Mouse (Mus musculus) mouse trophoblast stem cell (cell line): ENCODE measurements around the gene Gng10.

Experiments used
- in situ Hi-C, 2 experiments: fragments of 300-500 bp; cut with MseI, MboI; formaldehyde crosslinking; loops; 2 replicates in 1 of 2; 3 replicates in 1 of 2; pipeline ENCODE4 v1.15.1; 2025

Gene Gng10

GRCm38 (mm10) chr4:59016922-59017321, 18.0 kb upstream of the Gng10 start:
- in situ Hi-C loops, result no loop called here

DNA sequence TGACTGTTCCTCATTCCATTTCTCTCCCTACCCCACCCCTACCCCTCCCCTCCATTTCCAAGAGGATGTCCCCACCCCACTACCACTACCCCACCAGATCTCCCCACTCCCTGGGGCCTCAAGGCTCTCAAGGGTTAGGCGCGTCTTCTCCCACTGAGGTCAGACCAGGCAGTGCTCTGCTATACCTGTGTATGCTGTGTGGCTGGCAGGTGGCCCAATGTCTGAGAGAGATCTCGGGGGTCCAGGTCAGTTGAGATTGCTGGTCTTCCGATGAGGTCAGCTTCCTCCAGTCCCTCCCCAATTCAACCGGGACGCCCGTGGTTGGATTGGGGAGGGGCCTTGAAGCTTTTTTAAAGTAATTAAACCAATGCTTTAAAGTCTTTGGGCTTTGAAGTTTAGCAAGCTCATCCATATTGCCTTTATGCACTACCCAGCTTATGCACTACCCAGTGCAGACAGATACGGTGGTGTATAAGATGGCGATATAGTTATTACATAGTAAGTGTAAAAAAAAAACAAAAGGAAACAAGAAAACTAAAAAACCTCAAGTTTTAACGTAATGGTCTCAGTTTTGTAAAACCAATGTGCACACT, 467 bp upstream of the Gng10 start:
- in situ Hi-C loops, result no loop called here

- in situ Hi-C loops, result no loop called here
Measured at GRCm38 (mm10) chr4:59035786-59036350, 980 bp downstream of the Gng10 start.

DNA sequence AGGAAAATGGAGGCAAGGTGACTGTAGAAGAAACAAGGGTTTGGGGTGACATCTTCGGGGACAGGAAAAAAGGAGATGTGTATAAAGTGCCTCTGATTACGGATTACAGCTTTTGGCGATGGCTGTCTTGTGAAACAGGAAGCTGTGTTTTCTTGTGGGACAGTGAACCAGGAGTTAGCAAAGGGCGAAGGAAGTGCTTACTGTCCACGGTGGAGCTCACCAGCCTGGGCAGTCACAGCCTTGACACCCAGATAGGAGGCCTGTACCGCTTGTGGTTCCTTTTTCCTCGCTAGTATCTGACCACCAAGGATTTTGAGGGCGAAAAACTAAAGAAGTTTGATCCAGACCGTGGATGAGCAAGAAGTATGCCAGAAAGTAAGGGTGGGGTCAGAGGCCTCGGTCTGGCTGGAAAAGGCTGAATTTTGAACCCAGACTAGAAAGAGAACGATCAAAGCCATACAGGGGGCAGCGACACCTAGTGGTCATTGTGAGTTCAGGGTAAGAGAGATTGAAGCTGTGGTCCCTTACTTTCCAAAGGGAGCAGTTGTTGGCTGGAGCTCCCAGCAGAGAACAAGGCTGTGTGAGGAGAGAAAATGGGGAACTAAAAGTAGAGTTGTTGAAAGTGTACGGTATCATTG, 1.7 kb downstream of the Gng10 start:
- in situ Hi-C loops, result no loop called here

- in situ Hi-C loops, result no loop called here
Measured at GRCm38 (mm10) chr4:59037525-59037924, 2.6 kb downstream of the Gng10 start.

GRCm38 (mm10) chr4:59040397-59041287, 5.8 kb downstream of the Gng10 start:
- in situ Hi-C loops, result no loop called here

DNA sequence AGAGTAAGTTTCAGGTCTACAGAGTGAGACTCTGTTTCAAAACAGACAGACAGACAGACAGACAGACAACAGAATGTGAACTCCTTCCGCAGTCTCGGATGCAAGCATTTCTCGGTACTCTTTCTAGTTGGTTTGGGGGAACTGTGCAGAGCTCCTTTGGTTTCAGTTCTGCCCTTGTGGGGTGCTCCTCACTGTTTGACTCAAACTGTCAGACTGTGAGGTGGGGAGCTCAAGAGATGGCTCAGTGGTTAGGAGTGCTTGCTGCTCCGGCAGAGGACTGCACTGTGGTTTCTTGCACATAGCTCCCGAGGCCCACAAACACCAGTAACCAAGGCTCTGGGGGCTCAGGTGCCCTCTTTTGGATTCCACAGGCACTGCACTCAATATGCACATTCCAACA, 8.2 kb downstream of the Gng10 start:
- in situ Hi-C loops, result no loop called here

DNA sequence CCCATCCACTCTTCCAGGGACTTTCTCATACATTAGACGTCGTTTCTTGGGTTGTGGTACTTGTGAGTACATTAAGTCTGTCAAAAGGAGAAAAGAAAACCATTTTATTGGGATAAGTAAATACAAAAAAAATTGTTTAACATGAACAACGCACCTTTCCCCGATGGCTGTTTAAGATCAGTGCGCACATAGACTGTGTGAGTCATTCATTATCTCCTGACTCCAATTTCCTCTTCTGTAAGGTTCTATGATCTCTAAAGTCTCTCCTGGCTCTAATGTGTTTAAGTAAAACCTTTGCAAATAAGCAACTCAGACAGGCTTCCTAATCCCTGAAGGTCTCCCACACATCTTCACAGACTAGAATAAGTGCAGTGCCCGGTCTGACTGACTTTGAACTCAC, 9.0 kb downstream of the Gng10 start:
- in situ Hi-C loops, result no loop called here

- in situ Hi-C loops, result no loop called here
Measured at GRCm38 (mm10) chr4:59047222-59047621, 12.3 kb downstream of the Gng10 start.

GRCm38 (mm10) chr4:59051081-59051480, 16.2 kb downstream of the Gng10 start:
- in situ Hi-C loops, result no loop called here

DNA sequence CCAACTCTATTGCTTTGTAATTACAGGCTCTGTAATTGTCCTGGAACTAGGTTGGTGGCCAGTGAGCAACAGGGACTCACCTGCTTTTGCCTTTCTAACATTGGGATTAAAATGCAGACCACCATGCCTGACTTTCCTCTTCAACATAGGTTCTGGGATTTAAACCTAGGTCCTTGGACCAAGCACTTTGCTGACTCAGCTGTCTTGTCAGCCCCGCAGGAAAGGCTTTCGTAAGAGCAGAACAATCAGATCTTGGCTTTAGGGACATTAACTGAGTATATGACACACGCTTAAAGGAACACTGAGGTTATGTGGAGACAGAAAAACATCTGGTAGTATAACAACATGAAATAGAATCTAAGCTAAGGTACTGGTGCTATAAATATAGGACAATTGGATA, 23.0 kb downstream of the Gng10 start:
- in situ Hi-C loops, result no loop called here

DNA sequence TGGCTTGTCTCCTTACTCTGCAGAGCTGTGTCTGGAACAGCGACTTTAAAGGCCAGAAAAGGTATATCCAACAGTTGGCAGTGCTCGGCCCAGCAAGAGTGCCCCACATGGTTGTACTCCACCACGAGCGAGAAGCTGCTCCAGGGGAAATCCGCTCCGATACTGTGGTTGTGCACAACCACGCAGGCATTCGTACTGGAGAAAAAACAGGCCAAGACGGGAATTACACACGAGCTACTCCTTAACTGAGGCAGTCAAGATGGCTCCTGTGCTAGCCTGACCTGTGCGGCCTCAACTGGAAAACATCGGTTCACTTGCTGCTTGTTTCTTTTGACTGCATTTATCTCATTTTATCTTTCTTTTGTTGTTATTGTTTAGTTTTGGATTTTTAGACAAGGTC, 27.6 kb downstream of the Gng10 start:
- in situ Hi-C loops, result no loop called here

GRCm38 (mm10) chr4:59069276-59069675, 34.4 kb downstream of the Gng10 start:
- in situ Hi-C loops, result no loop called here

DNA sequence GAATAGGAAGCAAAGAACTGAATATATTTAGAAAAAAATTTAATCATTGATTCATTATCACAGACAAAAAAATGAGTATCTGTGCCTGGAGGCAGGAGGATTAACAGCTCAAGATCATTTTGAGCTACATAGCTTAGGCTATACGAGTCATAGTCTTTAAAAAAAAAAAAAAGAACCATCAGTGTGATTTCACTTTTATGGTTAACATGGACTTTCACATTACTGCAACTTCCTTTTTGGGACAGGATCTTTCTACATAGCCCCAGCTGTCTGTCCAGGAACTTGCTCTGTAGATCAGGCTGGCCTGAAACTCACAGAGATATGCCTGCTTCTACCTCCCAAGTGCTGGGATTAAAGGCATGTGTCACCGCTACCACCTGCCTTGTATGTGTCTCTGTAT, 48.5 kb downstream of the Gng10 start:
- in situ Hi-C loops, result no loop called here

- in situ Hi-C loops, result no loop called here
Measured at GRCm38 (mm10) chr4:59089391-59089790, 54.5 kb downstream of the Gng10 start.
